Mouse (Mus musculus) C2C12 (cell line): ENCODE measurements at regions not wholly inside any gene's neighbourhood (a gene's known extent, or its start where the extent isn't known, plus 50 kb on each side); places are given as distances from the start of the nearest gene placed in this dataset.

Experiments used
- CTCF ChIP-seq: IDR thresholded peaks from one replicate; pipeline ENCODE4 v1.5.1; 2011; ENCODE audit not compliant: control insufficient read depth, insufficient read depth, insufficient read length
- MAX ChIP-seq: IDR thresholded peaks from one replicate; pipeline ENCODE4 v1.6.1; 2011; ENCODE audit warnings: mild to moderate bottlenecking, control low read depth
- MYOD1 ChIP-seq: IDR thresholded peaks from one replicate; pipeline ENCODE4 v1.6.1; 2011; ENCODE audit warnings: low read depth; ENCODE audit not compliant: control insufficient read depth, insufficient read length

- TF ChIP-seq CTCF = no peak
- no peak for TF ChIP-seq MAX
- TF ChIP-seq MYOD1 = no peak
These were observed 57.4 kb upstream of the Pitx1 start for GRCm38 (mm10) chr13:55893154-55894018.
